Mouse (Mus musculus) liver, embryonic 11.5 days (tissue): ENCODE data around the gene Trim26. TPM values are rescaled to one million over a fixed set of nuclear protein-coding genes. Genes with fewer than 3 reads are reported as not detected.

ENCODE experiments used
- ATAC-seq: fragments of 200-750 bp; cut with Nextera tagmentation; replicated peaks from 2 replicates; pipeline ENCODE4 v1.8.0; 2017; ENCODE audit warnings: moderate number of reproducible peaks, mild to moderate bottlenecking, moderate TSS enrichment, moderate library complexity; ENCODE audit not compliant: low FRiP score
- DNase-seq: peaks from one replicate; pipeline ENCODE4 v3.0.0-alpha.2; 2017; ENCODE audit warnings: low spot score
- H3K27ac ChIP-seq: fragments of 300-500 bp; sonication (generic); 2 replicates; pipeline ENCODE4 v1.5.1; 2014; ENCODE audit warnings: mild to moderate bottlenecking, low read depth, low read length, control low read depth
- H3K27me3 ChIP-seq: fragments of 300-500 bp; sonication (generic); replicated peaks from 2 replicates; pipeline ENCODE4 v1.6.1; 2014; ENCODE audit warnings: low read length, mixed read lengths; ENCODE audit not compliant: control insufficient read depth, insufficient read depth
- H3K36me3 ChIP-seq: fragments of 300-500 bp; sonication (generic); 2 replicates; pipeline ENCODE4 v1.6.1; 2014; ENCODE audit warnings: mild to moderate bottlenecking, low read length, moderate library complexity, mixed read lengths; ENCODE audit not compliant: control insufficient read depth, insufficient read depth
- H3K4me1 ChIP-seq: fragments of 300-500 bp; sonication (generic); replicated peaks from 2 replicates; pipeline ENCODE4 v1.6.1; 2014; ENCODE audit warnings: low read length, mixed read lengths; ENCODE audit not compliant: control insufficient read depth, insufficient read depth
- H3K4me2 ChIP-seq: fragments of 300-500 bp; sonication (generic); 2 replicates; pipeline ENCODE4 v1.6.1; 2014; ENCODE audit warnings: mild to moderate bottlenecking, control low read depth, moderate library complexity
- H3K4me3 ChIP-seq: fragments of 300-500 bp; sonication (generic); 2 replicates; pipeline ENCODE4 v1.5.1; 2014; ENCODE audit warnings: low read depth, low read length, control low read depth
- H3K9ac ChIP-seq: fragments of 300-500 bp; sonication (generic); 2 replicates; pipeline ENCODE4 v1.6.1; 2014; ENCODE audit warnings: low read depth, low read length, control low read depth
- H3K9me3 ChIP-seq: fragments of 300-500 bp; sonication (generic); 2 replicates; pipeline ENCODE4 v1.6.1; 2016; ENCODE audit warnings: low read length, inconsistent platforms, mixed read lengths; ENCODE audit not compliant: control insufficient read depth
- WGBS: fragments of 180-500 bp; shearing (Covaris S2); extraction: QIAGEN DNeasy Blood & Tissue Kit; methylation state at CpG from one replicate; pipeline ENCODE4 v1.1.7; 2014; 5-methylcytosine and 5-hydroxymethylcytosine counted together
- polyA plus RNA-seq: library from polyadenylated mRNA; unstranded; fragments of >200 nt; fragmentation: Nextera tagmentation; extraction: Ambion mirVana; gene quantifications from 2 replicates; pipeline ENCODE4 v1.2.1, GENCODE M21; 2014

The Trim26 gene
- polyA plus RNA-seq, 1 experiment from 2014 or later = 20.7 TPM

GRCm38 (mm10) chr17:36828488-36828887, 8.4 kb upstream of the Trim26 start:
- 66% methylated on average over 2 of the region's 2 CpGs for WGBS
- Histone ChIP-seq H3K4me1 (no peaks in the 10 kb centered on the region), H3K9ac (no peak overlapping the region), H3K4me3 (no peak overlapping the region), H3K4me2 (no peak overlapping the region), H3K9me3 (no peaks in the 10 kb centered on the region), H3K36me3 (no peaks in the 10 kb centered on the region), H3K27ac (no peak overlapping the region), H3K27me3 (peaks cover 3% of the 10 kb centered on the region; the same call in 1 of the 2 replicates)
- peak; percentile 59 for ATAC-seq
- no peak for DNase-seq

GRCm38 (mm10) chr17:36830470-36830869, 6.5 kb upstream of the Trim26 start:
- Histone ChIP-seq H3K9ac (no peak overlapping the region), H3K27ac (no peak overlapping the region), H3K27me3 (peaks cover 3% of the 10 kb centered on the region; the same call in 1 of the 2 replicates), H3K9me3 (no peaks in the 10 kb centered on the region), H3K4me1 (no peaks in the 10 kb centered on the region), H3K4me2 (no peak overlapping the region), H3K36me3 (no peaks in the 10 kb centered on the region), H3K4me3 (no peak overlapping the region)
- 68% methylated on average over 3 of the region's 3 CpGs for WGBS
- DNase-seq (no peak), ATAC-seq (no peak)

GRCm38 (mm10) chr17:36832694-36833093, 4.2 kb upstream of the Trim26 start:
- Histone ChIP-seq H3K9ac (no peak overlapping the region), H3K36me3 (no peaks in the 10 kb centered on the region), H3K9me3 (no peaks in the 10 kb centered on the region), H3K4me1 (no peaks in the 10 kb centered on the region; the same call in 1 of the 2 replicates), H3K27me3 (peaks cover 3% of the 10 kb centered on the region; the same call in 1 of the 2 replicates), H3K27ac (no peak overlapping the region), H3K4me2 (no peak overlapping the region), H3K4me3 (no peak overlapping the region)
- DNase-seq (no peak), ATAC-seq (no peak)
- WGBS = 54% methylated on average over 4 of the region's 4 CpGs

- Histone ChIP-seq H3K4me2 (peak overlapping the region; percentile 87), H3K36me3 (no peaks in the 10 kb centered on the region), H3K9me3 (no peaks in the 10 kb centered on the region), H3K4me1 (no peaks in the 10 kb centered on the region; the same call in 1 of the 2 replicates), H3K27ac (peak overlapping the region; percentile 75), H3K9ac (0 out of 2 replicates have a peak overlapping the region, but pooled peaks have one; percentile 2), H3K4me3 (peak overlapping the region; percentile 66), H3K27me3 (no peaks in the 10 kb centered on the region)
- ATAC-seq = peak; percentile 32; the same call in 1 of the 2 replicates
- 25% methylated on average over 12 of the region's 12 CpGs for WGBS
- peak; percentile 50 for DNase-seq
Measured at GRCm38 (mm10) chr17:36835591-36836426, 1.1 kb upstream of the Trim26 start.

GRCm38 (mm10) chr17:36836427-36836812, 514 bp upstream of the Trim26 start:
- ATAC-seq (peak; percentile 6; the same call in 1 of the 2 replicates), DNase-seq (peak; percentile 38)
- Histone ChIP-seq H3K27me3 (no peaks in the 10 kb centered on the region), H3K4me3 (peak overlapping the region; percentile 66), H3K4me1 (no peaks in the 10 kb centered on the region; the same call in 1 of the 2 replicates), H3K4me2 (peak overlapping the region; percentile 87), H3K36me3 (no peaks in the 10 kb centered on the region), H3K9ac (peak overlapping the region; percentile 49; the same call in 1 of the 2 replicates), H3K27ac (peak overlapping the region; percentile 75), H3K9me3 (no peaks in the 10 kb centered on the region)
- 14% methylated on average over 3 of the region's 3 CpGs for WGBS

GRCm38 (mm10) chr17:36839001-36839400, 2.1 kb downstream of the Trim26 start:
- Histone ChIP-seq H3K27ac (no peak overlapping the region), H3K27me3 (no peaks in the 10 kb centered on the region), H3K9me3 (no peaks in the 10 kb centered on the region), H3K4me1 (peaks cover 9% of the 10 kb centered on the region), H3K4me3 (no peak overlapping the region), H3K4me2 (no peak overlapping the region), H3K9ac (no peak overlapping the region), H3K36me3 (no peaks in the 10 kb centered on the region)
- DNase-seq = no peak
- 50% methylated on average over 5 of the region's 5 CpGs for WGBS
- ATAC-seq = no peak

GRCm38 (mm10) chr17:36839931-36840330, 3.0 kb downstream of the Trim26 start:
- Histone ChIP-seq H3K4me3 (no peak overlapping the region), H3K27ac (no peak overlapping the region), H3K9me3 (no peaks in the 10 kb centered on the region), H3K9ac (no peak overlapping the region), H3K36me3 (no peaks in the 10 kb centered on the region), H3K4me2 (no peak overlapping the region), H3K4me1 (peaks cover 18% of the 10 kb centered on the region), H3K27me3 (no peaks in the 10 kb centered on the region)
- DNase-seq = no peak
- WGBS = 77% methylated on average over 3 of the region's 3 CpGs
- no peak for ATAC-seq

- Histone ChIP-seq H3K4me2 (no peak overlapping the region), H3K9ac (no peak overlapping the region), H3K4me3 (no peak overlapping the region), H3K27me3 (no peaks in the 10 kb centered on the region), H3K9me3 (no peaks in the 10 kb centered on the region), H3K36me3 (no peaks in the 10 kb centered on the region), H3K27ac (no peak overlapping the region), H3K4me1 (peaks cover 26% of the 10 kb centered on the region)
- DNase-seq (no peak), ATAC-seq (no peak)
Measured at GRCm38 (mm10) chr17:36840961-36841445, 4.1 kb downstream of the Trim26 start.
